Mouse (Mus musculus) limb, embryonic 14.5 days (tissue): ENCODE measurements at regions not wholly inside any gene's neighbourhood (a gene's known extent, or its start where the extent isn't known, plus 50 kb on each side); places are given as distances from the start of the nearest gene placed in this dataset.

Experiments used
- ATAC-seq: fragments of 200-750 bp; cut with Nextera tagmentation; 2 replicates; pipeline ENCODE4 v1.8.0; 2017; ENCODE audit warnings: low read depth, moderate number of reproducible peaks, moderate TSS enrichment; ENCODE audit not compliant: low FRiP score
- DNase-seq: peaks from one replicate; pipeline ENCODE4 v3.0.0-alpha.2; 2015; ENCODE audit warnings: low spot score
- H3K27ac ChIP-seq: fragments of 300-500 bp; sonication (generic); replicated peaks from 2 replicates; pipeline ENCODE4 v1.5.1; 2014; ENCODE audit warnings: low read depth, mild to moderate bottlenecking, low read length, moderate library complexity, mixed read lengths
- H3K27me3 ChIP-seq: fragments of 300-500 bp; sonication (generic); 2 replicates; pipeline ENCODE4 v1.6.1; 2014; ENCODE audit warnings: low read length, mixed read lengths; ENCODE audit not compliant: control insufficient read depth, insufficient read depth
- H3K36me3 ChIP-seq: fragments of 300-500 bp; sonication (generic); 2 replicates; pipeline ENCODE4 v1.6.1; 2014; ENCODE audit warnings: mild to moderate bottlenecking, low read length, moderate library complexity, mixed read lengths; ENCODE audit not compliant: control insufficient read depth, insufficient read depth
- H3K4me1 ChIP-seq: fragments of 300-500 bp; sonication (generic); 2 replicates; pipeline ENCODE4 v1.6.1; 2014; ENCODE audit warnings: antibody characterized with exemption, low read length, mixed read lengths; ENCODE audit not compliant: control insufficient read depth, insufficient read depth
- H3K4me2 ChIP-seq: fragments of 300-500 bp; sonication (generic); replicated peaks from 2 replicates; pipeline ENCODE4 v1.6.1; 2014; ENCODE audit warnings: low read depth, mild to moderate bottlenecking, low read length, moderate library complexity; ENCODE audit not compliant: severe bottlenecking
- H3K4me3 ChIP-seq: fragments of 300-500 bp; sonication (generic); replicated peaks from 2 replicates; pipeline ENCODE4 v1.5.1; 2014; ENCODE audit warnings: low read length
- H3K9ac ChIP-seq: fragments of 300-500 bp; sonication (generic); 2 replicates; pipeline ENCODE4 v1.6.1; 2014; ENCODE audit warnings: mild to moderate bottlenecking, low read depth, low read length, moderate library complexity; ENCODE audit not compliant: severe bottlenecking
- H3K9me3 ChIP-seq: fragments of 300-500 bp; sonication (generic); 2 replicates; pipeline ENCODE4 v1.6.1; 2016; ENCODE audit warnings: low read length; ENCODE audit not compliant: control insufficient read depth
- POLR2A ChIP-seq: fragments of 200-500 bp; IDR thresholded peaks from 2 replicates; pipeline ENCODE4 v1.8.0; 2012; ENCODE audit warnings: inconsistent platforms, mild to moderate bottlenecking, moderate library complexity, borderline replicate concordance; ENCODE audit not compliant: insufficient read depth, insufficient read length; ENCODE audit errors: extremely low read depth
- WGBS: fragments of 180-500 bp; shearing (Covaris S2); extraction: QIAGEN DNeasy Blood & Tissue Kit; methylation state at CpG from one replicate; pipeline ENCODE4 v1.1.7; 2014; 5-methylcytosine and 5-hydroxymethylcytosine counted together

DNA sequence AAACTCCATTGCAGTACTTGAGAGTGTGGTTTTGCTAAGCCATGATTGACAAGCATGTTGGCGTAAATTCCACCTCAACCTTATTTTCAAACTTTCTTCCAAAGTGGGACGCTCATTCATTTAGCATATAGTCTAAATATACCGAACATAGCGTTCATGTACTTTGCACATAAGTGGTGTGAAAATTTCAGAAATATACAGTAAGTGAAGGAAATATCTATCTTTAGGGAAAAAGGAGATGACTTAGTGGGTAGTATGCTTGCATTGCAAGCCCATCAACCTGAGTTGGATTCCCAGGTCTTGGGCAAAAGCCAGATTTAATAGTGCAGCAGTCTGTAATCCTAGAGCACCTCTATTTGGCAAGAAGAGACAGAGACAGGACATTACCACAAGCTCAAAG is 493.8 kb upstream of the Cdh6 start:
- no peak for TF ChIP-seq POLR2A
- Histone ChIP-seq H3K27ac (no peak overlapping the region), H3K4me2 (no peak overlapping the region), H3K36me3 (no peaks in the 10 kb centered on the region), H3K27me3 (no peaks in the 10 kb centered on the region), H3K9me3 (no peaks in the 10 kb centered on the region), H3K4me1 (no peaks in the 10 kb centered on the region), H3K4me3 (no peak overlapping the region), H3K9ac (no peak overlapping the region)
- DNase-seq (no peak), ATAC-seq (no peak)
- 94% methylated on average over 4 of the region's 4 CpGs for WGBS

DNA sequence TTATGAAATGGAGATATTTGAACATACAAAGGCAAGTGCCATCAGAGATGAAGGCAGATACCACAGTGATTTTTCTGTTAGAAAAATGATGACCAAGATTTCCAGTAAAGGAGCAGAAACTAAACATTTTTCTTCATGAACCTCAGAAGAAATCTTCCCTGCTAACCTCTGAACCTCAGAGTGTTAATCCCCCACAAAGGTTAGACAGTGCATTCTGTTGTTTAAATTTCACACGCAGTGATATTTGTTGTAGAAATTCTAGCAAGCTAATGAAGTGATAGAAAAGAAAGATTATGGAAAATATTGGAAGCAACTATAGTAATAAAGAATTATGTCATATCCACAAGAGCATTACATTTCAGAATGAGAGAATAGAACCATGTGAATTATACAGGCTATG is 488.8 kb upstream of the Cdh6 start:
- Histone ChIP-seq H3K4me3 (no peak overlapping the region), H3K9me3 (no peaks in the 10 kb centered on the region), H3K36me3 (no peaks in the 10 kb centered on the region), H3K27ac (no peak overlapping the region), H3K27me3 (no peaks in the 10 kb centered on the region), H3K4me2 (no peak overlapping the region), H3K4me1 (no peaks in the 10 kb centered on the region), H3K9ac (no peak overlapping the region)
- no peak for ATAC-seq
- DNase-seq: no peak
- WGBS: 81% methylated on average over 1 of the region's 1 CpGs
- TF ChIP-seq POLR2A: no peak

DNA sequence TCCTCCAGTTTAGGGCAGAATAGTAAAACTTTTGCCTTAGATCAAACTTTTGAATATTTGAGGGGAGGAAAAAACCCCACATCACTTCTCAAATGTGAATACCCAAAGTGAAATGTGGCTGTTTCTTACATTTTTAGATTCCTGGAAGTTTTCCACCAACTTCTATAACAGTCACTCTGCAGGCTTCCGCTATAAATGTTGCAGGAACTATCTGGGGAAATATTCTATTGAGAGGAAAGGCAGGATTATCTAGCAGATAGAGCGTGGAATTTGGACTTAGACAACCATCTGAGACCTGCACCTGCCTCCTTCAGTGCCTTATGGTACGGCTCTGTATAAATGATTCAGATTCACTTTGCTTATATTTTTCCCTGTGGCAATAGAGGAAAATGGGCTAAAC is 481.6 kb upstream of the Cdh6 start:
- no peaks in the 10 kb centered on the region for H3K4me1 ChIP-seq
- ATAC-seq (peak; percentile 44; the same call in 1 of the 2 replicates), DNase-seq (no peak)
- no peaks in the 10 kb centered on the region for H3K36me3 ChIP-seq
- H3K9me3 ChIP-seq: no peaks in the 10 kb centered on the region
- no peak overlapping the region for H3K4me3 ChIP-seq
- TF ChIP-seq POLR2A: no peak
- no peak overlapping the region for H3K9ac ChIP-seq
- no peak overlapping the region for H3K27ac ChIP-seq
- H3K27me3 ChIP-seq: no peaks in the 10 kb centered on the region
- no peak overlapping the region for H3K4me2 ChIP-seq
- WGBS: 61% methylated on average over 3 of the region's 3 CpGs

DNA sequence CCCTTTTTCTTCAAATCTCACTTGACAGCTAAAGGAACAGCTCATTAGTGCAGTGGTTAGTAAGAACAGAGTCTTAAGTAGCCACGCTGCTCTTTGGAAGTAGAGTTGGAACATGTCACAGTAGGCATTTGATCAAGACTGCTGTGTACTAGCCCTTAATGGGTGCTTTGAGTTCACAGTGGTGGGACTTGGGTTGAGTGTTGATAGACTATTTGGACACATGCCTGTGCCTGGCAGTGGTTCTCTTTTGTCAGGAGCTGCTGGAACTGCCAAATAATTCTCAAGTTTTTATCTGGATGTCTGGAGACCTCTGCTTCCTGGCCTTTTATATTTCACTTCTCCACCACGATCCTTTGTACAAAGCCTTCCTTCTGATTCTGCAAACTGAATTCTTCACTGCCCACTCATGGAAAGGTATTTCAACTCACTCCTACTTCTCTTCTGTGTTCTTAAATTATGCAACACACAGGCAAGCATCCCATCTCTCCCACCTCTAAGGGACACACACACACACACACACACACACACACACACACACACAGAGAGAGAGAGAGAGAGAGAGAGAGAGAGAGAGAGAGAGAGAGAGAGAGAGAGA is 462.0 kb upstream of the Cdh6 start:
- Histone ChIP-seq H3K9ac (no peak overlapping the region), H3K27ac (no peak overlapping the region), H3K4me2 (no peak overlapping the region), H3K4me1 (no peaks in the 10 kb centered on the region), H3K36me3 (no peaks in the 10 kb centered on the region), H3K4me3 (no peak overlapping the region), H3K9me3 (no peaks in the 10 kb centered on the region), H3K27me3 (no peaks in the 10 kb centered on the region)
- no peak for TF ChIP-seq POLR2A
- no peak for ATAC-seq
- DNase-seq: no peak
- WGBS: 78% methylated on average over 2 of the region's 2 CpGs

DNA sequence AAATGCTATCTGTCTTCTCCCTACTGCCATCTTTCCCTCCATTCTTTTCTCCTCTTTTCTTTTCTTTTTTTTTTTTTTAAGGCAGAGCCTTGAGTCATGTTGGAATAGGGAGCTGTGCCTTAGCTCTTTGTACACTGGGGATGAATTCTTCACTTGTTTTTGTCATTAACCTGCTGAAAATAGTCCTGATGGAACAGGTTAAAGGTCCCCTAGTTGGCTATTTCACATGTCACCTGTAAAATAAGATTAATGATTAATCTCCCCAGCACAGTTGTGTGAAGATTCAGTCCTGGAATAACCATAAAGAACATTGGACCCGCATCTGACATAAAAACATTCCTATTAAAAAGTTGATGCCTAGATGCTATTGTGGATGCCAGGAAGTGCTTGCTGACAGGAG is 428.7 kb upstream of the Cdh6 start:
- 93% methylated on average over 1 of the region's 1 CpGs for WGBS
- Histone ChIP-seq H3K36me3 (no peaks in the 10 kb centered on the region), H3K27me3 (no peaks in the 10 kb centered on the region), H3K4me3 (no peak overlapping the region), H3K27ac (no peak overlapping the region), H3K4me2 (no peak overlapping the region), H3K4me1 (no peaks in the 10 kb centered on the region), H3K9ac (no peak overlapping the region), H3K9me3 (no peaks in the 10 kb centered on the region)
- DNase-seq: no peak
- no peak for ATAC-seq
- TF ChIP-seq POLR2A: no peak

DNA sequence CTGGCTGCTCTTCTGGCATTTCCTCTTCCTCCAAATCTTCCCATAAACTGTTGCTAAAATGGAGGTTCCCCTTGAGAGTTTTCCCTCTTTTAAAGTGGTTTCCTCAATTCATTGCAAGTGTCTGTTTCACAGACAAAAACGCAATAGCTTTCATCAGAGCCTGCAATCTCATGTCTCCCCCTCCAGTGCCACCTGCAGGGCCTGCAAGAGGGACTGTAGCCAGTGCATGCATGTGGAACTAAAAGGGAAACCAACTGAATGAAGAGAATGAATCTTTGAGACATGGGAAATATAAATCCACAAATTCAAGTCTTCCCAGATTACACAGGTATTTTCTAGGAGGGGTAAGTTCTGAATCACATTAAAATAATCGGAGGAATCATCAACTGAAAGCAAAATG is 424.4 kb upstream of the Cdh6 start:
- H3K27ac ChIP-seq: no peak overlapping the region
- no peaks in the 10 kb centered on the region for H3K36me3 ChIP-seq
- no peak overlapping the region for H3K9ac ChIP-seq
- WGBS: 66% methylated on average over 2 of the region's 2 CpGs
- H3K4me2 ChIP-seq: no peak overlapping the region
- DNase-seq (no peak), ATAC-seq (no peak)
- no peaks in the 10 kb centered on the region for H3K27me3 ChIP-seq
- TF ChIP-seq POLR2A: no peak
- no peaks in the 10 kb centered on the region for H3K9me3 ChIP-seq
- H3K4me3 ChIP-seq: no peak overlapping the region
- H3K4me1 ChIP-seq: no peaks in the 10 kb centered on the region
